Mouse (Mus musculus) 3T3-L1 (cell line): ENCODE measurements around the gene Gm7298.
"Not testable (repeated sequence)": the region's sequence is repeated elsewhere in the genome, so short reads cannot be mapped to it uniquely, and the experiment has no call there.

Experiments used
- DNase-seq: peaks from one replicate; pipeline ENCODE4 v3.0.0-alpha.2; 2015; ENCODE audit warnings: low read depth, low spot score

Gm7298 gene

GRCm38 (mm10) chr6:121732632-121733031, at the start of gene Gm7298:
TSS of gene Gm7298 (plus strand) at chr6:121732932.
- DNase-seq, result no peak

GRCm38 (mm10) chr6:121828034-121828433, 95.3 kb downstream of the Gm7298 start:
- DNase-seq, result no peak

- DNase-seq, result no peak
Measured at GRCm38 (mm10) chr6:121836361-121836760, 103.6 kb downstream of the Gm7298 start.

- not testable (repeated sequence) for DNase-seq
Measured at GRCm38 (mm10) chr6:121838271-121838670, 105.5 kb downstream of the Gm7298 start, which contains the start of gene Mug1. TSS of gene Mug1 (plus strand) at chr6:121838541.
